Mouse (Mus musculus): ENCODE measurements around the gene 6030408B16Rik. TPM values are rescaled to one million over a fixed set of nuclear protein-coding genes. Genes with fewer than 3 reads are reported as not detected.

6030408B16Rik gene
- under 1 TPM; 0.20 to 0.30 TPM for total RNA-seq (2021)

- no peak for DNase-seq
Observed at GRCm38 (mm10) chr15:101293025-101293621, at the start of gene 6030408B16Rik. Gene 6030408B16Rik, plus strand, starts transcription at chr15:101293212.

GRCm38 (mm10) chr15:101244012-101244411, 49.0 kb upstream of the 6030408B16Rik start:
- no peak for DNase-seq

GRCm38 (mm10) chr15:101246231-101247154, 46.5 kb upstream of the 6030408B16Rik start:
- peak; percentile 93 to 96 for DNase-seq

GRCm38 (mm10) chr15:101247155-101247498, 45.9 kb upstream of the 6030408B16Rik start:
- no peak for DNase-seq

- no peak for DNase-seq
Observed at GRCm38 (mm10) chr15:101248029-101248710, 44.8 kb upstream of the 6030408B16Rik start.

- no peak for DNase-seq
Observed at GRCm38 (mm10) chr15:101250220-101250800, 42.7 kb upstream of the 6030408B16Rik start.

- DNase-seq = no peak
Observed at GRCm38 (mm10) chr15:101251930-101252329, 41.1 kb upstream of the 6030408B16Rik start.

- no peak for DNase-seq
Observed at GRCm38 (mm10) chr15:101252614-101253013, 40.4 kb upstream of the 6030408B16Rik start.

- no peak for DNase-seq
Observed at GRCm38 (mm10) chr15:101253563-101253885, 39.5 kb upstream of the 6030408B16Rik start.

GRCm38 (mm10) chr15:101253886-101254795, 38.9 kb upstream of the 6030408B16Rik start, which contains the start of gene Nr4a1:
Gene Nr4a1, plus strand, starts transcription at chr15:101254269.
- peak; percentile 75 to 78 for DNase-seq

GRCm38 (mm10) chr15:101255842-101256462, 37.1 kb upstream of the 6030408B16Rik start:
- DNase-seq = no peak

- no peak for DNase-seq
Observed at GRCm38 (mm10) chr15:101256463-101257206, 36.4 kb upstream of the 6030408B16Rik start.

- DNase-seq = no peak
Observed at GRCm38 (mm10) chr15:101258420-101258819, 34.6 kb upstream of the 6030408B16Rik start.

GRCm38 (mm10) chr15:101259922-101260321, 33.1 kb upstream of the 6030408B16Rik start:
- DNase-seq = no peak

- no peak for DNase-seq
Observed at GRCm38 (mm10) chr15:101260387-101260786, 32.6 kb upstream of the 6030408B16Rik start.

GRCm38 (mm10) chr15:101260874-101261622, 32.0 kb upstream of the 6030408B16Rik start:
- no peak for DNase-seq

- DNase-seq = no peak
Observed at GRCm38 (mm10) chr15:101262502-101262901, 30.5 kb upstream of the 6030408B16Rik start.

- peak; percentile 84 to 90 for DNase-seq
Observed at GRCm38 (mm10) chr15:101266132-101266963, 26.7 kb upstream of the 6030408B16Rik start.
